Mouse (Mus musculus): ENCODE results near the gene Polr3b.

The Polr3b gene

DNA sequence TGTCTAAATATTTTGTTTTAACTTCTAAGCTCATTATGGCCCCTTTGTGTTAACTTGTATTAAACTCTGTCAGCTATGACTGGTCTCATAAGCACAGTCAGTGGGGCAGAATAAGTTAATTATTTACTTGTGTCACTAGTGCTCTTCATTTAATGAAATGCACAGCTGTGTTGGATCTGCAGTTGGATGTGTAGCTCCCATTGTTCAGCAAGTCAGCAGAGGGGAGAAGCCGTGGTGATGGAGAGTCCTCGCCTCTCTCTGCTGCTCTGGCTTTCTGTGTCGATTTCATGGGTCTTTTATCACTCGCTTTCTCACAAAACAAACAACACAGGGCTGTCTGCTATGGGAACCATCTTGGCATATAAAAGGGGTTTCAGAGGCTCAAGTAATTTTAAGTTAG, 88.7 kb downstream of the Polr3b start:
- DNase-seq (ENCODE audit: low spot score) = no peak

DNA sequence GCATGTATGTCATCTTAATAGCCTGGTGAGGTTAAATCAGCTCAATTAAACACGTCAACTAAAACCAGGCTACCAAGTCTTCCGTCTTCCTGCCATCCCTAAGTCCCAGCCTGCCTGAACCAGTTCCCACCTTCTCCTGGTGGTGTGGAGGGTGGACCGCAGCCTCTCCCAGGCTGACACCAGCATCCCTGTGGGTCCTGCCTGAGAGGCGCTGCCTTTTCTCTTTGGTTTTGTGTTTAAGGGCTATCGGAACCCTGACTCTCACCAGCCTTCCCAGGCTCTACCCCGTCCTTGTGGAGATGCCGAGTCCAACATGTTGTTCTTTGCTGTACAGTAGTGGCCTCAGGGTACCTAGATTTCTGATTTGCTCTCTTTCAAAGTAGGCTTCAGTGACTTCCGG, 89.4 kb downstream of the Polr3b start:
- DNase-seq (ENCODE audit: low spot score) = no peak

DNA sequence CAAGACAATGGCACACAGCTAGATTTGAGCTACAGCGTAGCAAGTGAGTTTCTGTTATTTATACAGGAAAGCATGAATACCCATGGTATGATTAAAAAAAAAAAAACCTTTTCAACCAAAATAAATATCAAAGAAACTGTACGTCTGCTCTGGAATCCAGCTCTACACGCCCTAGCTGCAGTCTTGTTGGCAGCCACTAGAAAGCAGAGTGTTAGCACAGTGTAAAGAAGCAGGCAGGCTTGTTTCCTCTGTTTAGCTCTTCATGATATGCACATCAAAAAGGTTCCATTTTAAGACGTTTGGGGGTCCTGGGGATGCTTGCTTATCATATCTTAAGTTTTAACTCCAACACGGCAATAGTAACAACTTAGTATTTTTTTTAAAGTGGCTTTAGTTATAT, 89.8 kb downstream of the Polr3b start:
- DNase-seq (ENCODE audit: low spot score) = no peak

DNA sequence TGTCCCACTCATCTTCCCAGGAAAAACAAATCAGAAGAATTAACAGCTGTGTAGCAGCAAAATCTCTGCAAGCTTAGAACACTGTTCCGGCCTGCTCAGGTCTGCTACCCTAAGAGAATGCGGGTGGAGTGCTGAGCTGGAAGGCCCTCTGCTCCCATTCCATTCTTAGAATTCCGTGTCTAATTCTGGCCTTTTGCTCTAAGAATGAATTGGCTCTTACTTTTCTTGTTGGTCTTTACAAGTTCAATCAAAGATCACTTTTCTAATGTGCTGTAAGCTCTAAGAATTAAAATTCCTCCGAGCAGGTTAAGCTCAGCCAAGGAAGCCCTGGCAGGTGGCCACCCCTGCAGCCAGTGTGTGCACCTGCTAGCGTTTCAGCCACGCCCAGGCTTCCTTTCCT, 90.4 kb downstream of the Polr3b start:
- DNase-seq (ENCODE audit: low spot score) = no peak

DNA sequence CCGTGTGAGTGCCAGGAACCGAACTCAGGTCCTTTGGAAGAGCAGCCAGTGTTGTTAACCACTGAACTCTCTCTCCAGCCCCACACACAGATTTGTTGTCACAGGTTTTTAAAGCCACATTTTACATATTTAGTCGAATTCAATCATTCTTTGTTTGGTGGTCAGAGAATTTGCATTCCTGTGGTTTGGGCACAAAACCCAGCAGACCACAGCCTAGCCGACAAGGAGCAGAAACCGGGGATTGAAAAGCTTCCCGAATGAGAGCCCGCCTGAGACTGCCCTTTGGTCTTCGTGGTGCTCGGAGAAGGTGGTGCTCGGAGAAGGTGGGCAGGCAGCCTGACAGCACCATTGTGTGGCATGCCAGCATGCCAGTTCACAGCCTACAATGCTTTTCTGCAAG, 91.0 kb downstream of the Polr3b start:
- DNase-seq (ENCODE audit: low spot score) = no peak

DNA sequence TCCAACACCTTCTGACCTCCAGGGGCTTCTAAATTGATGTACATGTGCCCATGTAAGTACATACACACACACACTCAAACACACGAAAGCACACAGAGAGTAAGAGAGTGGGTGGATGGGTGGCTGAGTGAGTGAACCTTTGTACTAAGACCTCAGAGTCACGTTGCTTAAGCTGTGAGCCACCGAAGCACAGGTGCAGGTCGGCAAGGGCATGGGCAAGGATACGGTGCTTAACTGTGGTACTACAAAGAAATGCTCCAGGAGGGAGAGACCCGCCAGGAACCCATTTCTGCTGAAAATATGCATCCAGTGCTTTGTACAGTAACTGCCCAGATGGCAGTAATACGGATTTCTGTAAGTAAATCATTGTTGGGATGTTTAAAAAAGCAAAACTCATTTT, 93.5 kb downstream of the Polr3b start:
- no peak for DNase-seq (ENCODE audit: low spot score)

DNA sequence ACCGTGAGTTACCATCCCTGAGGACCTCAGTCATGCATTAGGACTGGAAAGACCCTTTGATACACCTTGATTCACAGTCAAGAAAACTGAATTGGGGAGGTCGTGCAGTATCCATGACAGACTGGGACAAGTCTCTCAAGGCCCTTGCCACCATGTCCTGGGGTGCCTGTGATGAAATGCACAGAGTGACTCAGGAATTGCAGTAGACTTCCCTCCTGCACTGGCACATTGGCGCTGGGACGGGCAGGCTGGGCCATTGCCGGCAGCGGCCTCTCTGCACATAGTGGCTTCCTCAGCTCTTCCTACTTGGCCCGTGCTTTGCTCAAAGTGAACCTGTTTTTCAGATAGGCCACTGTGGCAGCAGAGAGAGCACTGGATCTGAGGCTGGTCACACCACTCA, 94.5 kb downstream of the Polr3b start:
- no peak for DNase-seq (ENCODE audit: low spot score)

DNA sequence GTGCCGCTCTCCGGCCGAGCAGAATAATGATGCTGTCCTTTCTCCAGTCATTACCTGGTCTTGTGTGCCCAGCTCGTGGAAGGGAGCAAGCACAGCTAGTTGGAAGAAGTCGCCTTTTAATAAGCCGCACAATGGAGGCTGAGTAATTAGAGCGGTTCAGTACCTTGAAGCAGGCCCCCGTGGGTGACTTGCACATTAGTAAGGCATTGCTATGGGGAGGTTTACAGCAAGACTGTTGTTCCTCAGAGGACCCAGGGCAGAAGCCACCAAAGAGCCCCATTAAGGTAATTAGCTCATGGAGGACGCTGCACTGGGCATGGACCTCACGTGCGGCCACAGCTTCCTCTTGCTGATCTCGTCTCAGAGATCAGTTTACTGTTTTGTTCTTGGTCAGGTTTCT, 100.6 kb downstream of the Polr3b start:
- no peak for DNase-seq (ENCODE audit: low spot score)

DNA sequence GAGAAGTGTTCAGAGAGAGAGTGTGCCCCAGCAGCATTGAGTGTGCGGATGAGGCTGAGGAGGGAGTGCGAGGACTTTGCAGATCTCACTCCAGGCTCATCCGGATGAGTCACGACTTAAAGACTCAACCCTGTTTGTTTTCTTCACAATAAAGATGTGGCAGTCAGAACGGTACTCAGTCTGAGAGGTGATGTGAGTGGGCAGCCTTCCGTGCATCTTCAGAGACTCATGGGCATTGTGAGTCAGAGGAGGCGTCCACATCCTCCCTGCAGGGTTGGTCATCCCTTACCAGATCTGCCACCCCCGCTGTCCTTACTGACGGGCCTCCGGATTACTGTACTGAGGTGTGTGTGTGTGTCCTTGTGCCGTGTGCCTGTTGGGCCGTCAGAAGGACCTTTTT, 104.9 kb downstream of the Polr3b start:
- no peak for DNase-seq (ENCODE audit: low spot score)

DNA sequence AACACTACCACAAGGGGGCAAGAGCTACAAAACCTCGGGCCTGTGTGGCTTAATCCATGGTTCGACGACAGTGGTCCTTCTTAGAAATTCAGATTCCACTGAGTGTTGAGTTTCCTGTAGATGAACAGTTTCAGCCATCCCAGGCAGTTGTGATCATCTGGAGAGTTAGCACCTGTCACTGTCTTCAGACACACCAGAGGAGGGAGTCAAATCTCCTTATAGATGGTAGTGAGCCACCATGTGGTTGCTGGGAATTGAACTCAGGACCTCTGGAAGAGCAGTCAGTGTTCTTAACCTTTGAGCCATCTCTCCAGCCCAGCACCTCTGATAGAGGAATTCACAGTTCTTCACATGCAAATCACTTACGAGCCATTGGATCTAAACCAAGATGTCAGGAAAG, 105.7 kb downstream of the Polr3b start:
- DNase-seq (ENCODE audit: low spot score) = no peak

DNA sequence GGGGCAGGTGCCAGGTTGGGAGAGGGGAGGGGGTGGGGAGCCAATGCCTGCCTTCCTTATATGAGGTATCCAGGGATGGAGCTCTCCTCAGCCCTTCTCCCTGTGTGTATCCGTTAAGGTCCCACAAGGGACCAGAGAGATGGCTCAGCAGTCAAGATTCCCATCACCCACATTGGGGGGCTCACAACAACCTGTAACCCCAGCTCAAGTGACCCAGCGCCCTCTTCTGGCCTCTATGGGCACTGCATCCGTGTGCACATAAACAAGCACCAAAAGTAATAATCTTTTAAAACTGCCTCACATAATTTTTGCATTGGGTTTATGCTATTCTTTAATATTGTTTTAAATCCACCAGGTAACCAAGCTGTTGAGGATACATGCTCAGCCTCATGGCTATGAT, 108.0 kb downstream of the Polr3b start:
- no peak for DNase-seq (ENCODE audit: low spot score)

DNA sequence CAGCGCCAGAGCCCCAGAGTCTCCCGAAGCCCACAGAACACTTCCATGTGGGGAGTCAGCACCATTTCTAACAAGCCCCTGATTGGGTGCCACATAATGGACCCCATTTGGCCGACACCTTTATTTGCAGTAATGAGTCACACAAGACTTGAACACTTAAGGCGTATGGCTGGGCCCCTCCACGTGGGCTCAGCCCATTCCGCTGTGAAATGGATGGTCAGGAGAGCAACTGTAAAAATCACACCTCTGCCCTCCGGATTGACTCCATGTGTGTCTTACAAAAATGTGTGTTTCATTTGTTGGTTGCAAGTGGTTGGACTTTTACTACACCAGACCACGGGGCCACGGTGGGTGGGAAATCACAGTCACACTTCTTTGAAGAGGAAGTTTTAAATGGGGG, 108.9 kb downstream of the Polr3b start:
- no peak for DNase-seq (ENCODE audit: low spot score)

DNA sequence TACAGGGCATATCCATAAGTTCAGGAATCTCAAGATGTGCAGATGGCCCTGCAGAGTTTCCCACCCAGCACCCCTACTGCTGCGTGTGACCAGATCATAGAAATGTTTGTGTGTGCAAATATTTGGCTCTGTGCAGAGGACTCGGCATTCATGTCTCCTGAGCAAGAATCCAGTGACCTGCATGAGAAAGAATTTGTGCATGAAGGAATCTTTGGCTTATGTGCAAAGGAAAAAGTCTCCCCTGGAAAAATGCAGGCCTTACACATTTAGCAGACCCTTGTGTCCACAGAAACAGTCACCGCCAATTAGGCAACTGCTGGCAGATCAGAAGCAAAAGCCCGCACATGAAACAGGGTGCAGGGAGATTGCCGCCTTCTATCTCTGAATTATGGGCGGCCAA, 111.4 kb downstream of the Polr3b start:
- DNase-seq (ENCODE audit: low spot score) = no peak

DNA sequence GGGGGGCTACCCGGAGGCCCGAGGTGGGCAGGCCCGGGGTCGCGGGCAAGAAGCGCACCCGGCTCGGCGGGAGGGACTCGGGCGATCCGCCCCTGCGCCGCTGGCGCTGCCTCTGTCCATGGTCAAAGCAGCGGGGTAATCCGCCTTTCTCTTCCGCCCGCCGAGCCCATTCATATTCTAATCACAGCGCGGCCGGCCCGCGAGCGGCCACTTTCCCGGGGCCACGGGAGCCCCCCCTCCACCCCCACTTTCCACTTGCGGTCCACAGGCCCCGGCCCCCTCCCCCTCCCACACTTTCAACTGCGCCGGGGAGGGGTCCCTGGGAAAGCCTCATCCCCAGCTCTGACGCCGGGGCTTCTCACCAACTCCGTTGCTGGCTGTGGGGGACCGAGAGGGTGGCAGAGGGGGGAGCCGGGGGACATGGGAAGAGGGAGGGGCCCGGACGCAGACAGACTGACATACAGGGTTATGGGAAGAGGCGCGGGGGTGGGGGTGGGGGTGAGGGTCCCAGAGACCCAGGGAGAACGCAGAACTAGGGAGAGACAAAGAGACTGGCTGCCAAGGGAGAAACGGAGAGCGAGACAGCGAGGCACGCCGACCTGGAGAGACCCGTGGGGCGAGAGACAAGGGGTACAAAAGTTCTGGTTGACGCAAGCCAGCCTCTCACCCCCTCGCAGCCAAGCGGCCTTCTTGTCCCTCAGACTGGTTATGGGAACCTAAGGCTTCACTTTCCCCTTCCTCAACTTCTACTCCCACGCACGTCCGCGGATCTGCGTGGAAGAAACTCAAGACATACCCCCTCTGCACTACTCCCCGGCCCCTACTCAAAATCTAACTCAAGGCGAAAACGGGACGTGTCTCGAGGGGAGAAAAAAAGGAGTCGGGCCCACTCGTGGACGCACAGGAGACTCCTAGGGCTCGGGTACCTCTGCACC, 133.0 kb downstream of the Polr3b start:
- DNase-seq (ENCODE audit: low spot score) = no peak

DNA sequence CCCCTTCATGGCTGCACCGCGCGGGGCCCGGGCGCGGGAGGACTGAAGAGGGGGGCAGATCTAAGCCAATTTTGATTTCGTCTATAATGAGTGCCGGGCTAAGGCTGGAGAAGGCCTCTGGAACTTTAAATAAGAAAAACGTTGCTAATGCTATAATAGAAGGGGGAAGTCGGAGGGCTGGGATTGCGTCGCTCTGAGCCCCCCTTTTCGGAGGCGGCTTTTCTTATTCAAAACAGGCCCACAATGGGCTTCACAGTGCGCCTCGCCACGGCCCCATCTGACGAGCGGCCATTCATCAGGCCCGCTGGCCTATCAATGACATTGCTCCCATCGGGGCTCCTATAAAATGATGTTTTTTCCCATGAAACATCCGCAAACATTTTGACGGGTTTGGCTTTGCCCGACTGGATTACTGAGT, 133.7 kb downstream of the Polr3b start, which contains the start of gene Rfx4:
Gene Rfx4, plus strand, starts transcription at position 277 of the 418 bp plus-strand sequence.
- no peak for DNase-seq (ENCODE audit: low spot score)

DNA sequence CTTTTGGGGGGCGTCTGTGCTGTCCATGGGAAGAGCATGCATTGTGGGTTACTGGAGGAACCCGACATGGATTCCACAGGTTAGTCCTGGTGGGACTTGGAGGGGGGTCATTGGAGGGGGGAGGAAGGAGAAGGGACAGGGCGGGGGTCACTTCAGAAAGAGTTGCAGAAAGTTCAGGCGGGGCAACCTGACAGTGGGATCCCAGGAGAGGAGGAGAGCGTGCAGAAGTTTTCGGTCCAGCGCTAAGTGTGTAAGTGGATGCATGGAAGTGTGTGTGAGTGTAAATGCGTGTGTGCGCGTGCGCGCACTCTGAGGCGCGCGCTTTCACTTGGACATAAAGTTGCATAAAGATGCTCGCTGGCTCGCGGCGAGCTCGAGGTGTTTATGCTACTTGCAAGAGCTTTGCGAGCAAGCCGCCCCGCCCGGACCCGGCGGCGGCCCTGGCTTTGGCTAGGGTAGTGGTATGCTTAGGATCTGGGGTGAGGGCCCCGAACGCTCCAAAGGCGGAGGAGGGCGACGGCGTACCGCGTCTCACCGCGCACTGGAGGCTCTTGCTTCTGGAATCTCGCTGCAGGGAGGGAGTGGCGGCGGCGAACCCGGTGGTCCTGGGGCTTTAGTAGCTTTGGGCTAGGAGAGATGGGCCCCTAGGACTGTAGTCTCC, 134.5 kb downstream of the Polr3b start:
- no peak for DNase-seq (ENCODE audit: low spot score)

DNA sequence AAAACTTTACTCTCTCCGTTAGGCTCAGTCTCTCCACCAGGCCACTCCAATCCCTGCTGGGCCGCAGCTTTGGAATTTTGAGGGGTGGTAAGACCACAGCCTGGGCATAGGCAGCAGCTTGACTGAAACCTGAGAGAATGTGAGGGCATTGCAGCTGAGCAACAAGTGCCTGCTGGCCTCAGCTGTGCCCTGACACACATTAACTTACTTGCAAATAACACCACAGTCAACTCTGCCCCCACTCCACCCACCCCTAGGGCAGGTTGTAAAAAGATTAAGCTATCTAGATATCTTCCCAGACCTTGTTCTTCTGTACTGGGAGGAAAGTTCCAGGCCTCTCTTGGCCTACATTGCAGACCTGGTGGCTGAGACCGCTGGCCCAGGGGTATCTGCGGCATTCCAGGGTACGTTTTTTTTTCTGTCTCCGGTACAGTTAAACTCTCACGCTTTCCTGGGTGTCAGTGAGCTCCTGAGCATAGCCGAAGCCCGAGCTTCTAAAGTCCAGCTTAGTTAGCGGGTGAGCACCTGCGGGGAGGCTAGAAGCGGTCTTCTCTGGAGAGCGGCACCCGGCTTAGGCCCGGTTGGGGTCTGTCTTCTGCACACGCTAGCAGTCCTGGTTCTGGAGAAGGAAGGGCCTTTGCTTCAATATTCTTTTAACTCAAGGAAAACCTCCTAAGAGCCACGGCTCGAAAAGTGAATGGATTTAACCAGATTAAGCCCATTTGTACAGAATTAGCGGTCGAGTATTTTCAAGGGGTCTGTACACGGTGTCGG, 135.5 kb downstream of the Polr3b start:
- DNase-seq (ENCODE audit: low spot score) = no peak

DNA sequence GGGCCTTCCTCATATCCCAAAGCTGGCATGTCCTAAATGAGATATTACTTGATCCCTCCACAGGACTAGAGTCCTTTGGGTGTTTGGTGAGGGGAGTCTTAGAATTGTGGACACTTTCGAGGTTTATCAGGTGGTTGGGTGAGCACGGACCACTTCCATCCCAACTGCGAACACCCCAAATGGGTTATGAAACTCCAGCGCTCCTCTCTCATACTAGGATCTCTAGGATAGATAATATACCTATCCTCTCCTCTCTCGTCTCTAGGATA, 136.0 kb downstream of the Polr3b start:
- DNase-seq (ENCODE audit: low spot score) = no peak

DNA sequence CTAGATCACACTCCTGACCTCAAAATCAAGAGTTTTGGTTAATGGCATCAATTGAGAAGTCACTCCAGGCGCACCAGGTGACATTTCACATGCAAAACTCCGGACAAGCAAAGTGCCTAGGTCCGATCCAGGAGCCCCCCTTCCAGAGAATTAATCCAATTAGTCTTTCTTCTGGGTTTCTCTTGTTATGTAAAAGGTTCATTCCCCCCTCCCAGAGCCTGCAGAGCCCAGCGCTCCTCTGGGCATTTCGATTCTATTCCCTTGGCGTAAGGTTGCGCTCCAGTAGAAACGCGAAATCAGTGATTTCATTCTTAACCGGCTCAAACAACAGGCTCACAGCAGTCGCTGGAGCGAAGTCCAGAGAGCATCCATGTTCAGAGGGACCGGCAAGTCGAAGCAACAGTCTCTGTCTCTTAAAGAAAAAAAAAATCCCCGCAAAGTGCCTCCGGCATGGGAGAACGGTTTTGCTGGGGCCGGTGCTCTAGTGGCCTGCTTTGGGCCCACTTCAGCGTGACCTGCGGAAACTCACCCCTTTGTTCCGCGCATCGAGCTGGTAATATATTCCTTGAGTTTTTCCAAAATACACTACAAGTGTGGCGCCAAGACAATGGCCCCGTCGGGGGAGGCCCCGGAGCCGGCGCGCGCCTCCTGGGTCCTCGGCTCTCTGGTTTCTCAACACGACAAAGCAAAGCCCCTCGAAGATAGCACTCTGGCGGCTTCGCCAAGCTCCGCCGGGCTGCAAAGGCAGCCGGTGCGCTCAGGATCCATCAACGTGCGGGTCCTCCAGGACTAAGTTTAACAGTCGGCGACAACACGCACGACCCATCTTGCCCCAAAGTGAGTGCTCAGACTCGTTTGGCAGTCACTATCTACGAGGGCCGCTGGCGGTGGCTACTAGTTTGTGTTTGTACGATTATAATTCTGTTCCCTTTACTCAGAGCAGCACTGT, 136.7 kb downstream of the Polr3b start:
- no peak for DNase-seq (ENCODE audit: low spot score)

DNA sequence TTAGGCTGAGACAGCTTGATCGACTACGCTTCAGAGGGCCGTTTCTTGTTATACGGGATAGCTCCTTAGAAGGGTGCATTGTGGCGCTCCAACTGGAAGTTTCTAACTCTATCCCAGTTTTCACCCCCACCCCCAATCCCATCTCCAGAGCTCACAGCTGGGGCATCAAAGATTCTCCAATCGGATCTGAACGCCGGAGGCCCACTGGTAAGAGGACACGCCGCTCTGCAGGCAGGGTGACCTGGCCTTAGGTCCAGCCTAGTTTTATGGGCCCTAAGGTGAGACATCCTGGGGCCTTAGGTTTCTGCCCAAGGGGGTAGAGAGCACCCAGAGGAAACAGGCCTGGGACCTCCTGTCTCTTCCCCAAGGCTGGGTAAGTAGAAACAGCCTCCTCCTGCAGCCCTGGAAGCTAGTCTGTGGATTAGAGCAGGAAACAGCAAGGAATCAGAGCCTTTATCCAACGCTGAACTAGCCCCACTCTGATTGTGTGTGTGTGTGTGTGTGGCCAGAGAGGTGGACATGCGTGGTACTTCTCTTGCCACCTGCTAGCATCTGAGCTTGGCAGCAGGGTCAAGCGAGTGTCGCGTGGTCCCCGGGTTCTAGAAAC, 137.5 kb downstream of the Polr3b start:
- DNase-seq (ENCODE audit: low spot score) = no peak

Data from layer of hippocampus, adult 9-10 months (tissue).